Mouse (Mus musculus) limb, embryonic 14.5 days (tissue): ENCODE results near the gene Thrap3. TPM values are rescaled to one million over a fixed set of nuclear protein-coding genes. Genes with fewer than 3 reads are reported as not detected.

Experiments used
- ATAC-seq: fragments of 200-750 bp; cut with Nextera tagmentation; 2 replicates; pipeline ENCODE4 v1.8.0; 2017; ENCODE audit warnings: low read depth, moderate number of reproducible peaks, moderate TSS enrichment; ENCODE audit not compliant: low FRiP score
- DNase-seq: peaks from one replicate; pipeline ENCODE4 v3.0.0-alpha.2; 2015; ENCODE audit warnings: low spot score
- H3K27ac ChIP-seq: fragments of 300-500 bp; sonication (generic); replicated peaks from 2 replicates; pipeline ENCODE4 v1.5.1; 2014; ENCODE audit warnings: low read depth, mild to moderate bottlenecking, low read length, moderate library complexity, mixed read lengths
- H3K27me3 ChIP-seq: fragments of 300-500 bp; sonication (generic); 2 replicates; pipeline ENCODE4 v1.6.1; 2014; ENCODE audit warnings: low read length, mixed read lengths; ENCODE audit not compliant: control insufficient read depth, insufficient read depth
- H3K36me3 ChIP-seq: fragments of 300-500 bp; sonication (generic); 2 replicates; pipeline ENCODE4 v1.6.1; 2014; ENCODE audit warnings: mild to moderate bottlenecking, low read length, moderate library complexity, mixed read lengths; ENCODE audit not compliant: control insufficient read depth, insufficient read depth
- H3K4me1 ChIP-seq: fragments of 300-500 bp; sonication (generic); 2 replicates; pipeline ENCODE4 v1.6.1; 2014; ENCODE audit warnings: antibody characterized with exemption, low read length, mixed read lengths; ENCODE audit not compliant: control insufficient read depth, insufficient read depth
- H3K4me2 ChIP-seq: fragments of 300-500 bp; sonication (generic); replicated peaks from 2 replicates; pipeline ENCODE4 v1.6.1; 2014; ENCODE audit warnings: low read depth, mild to moderate bottlenecking, low read length, moderate library complexity; ENCODE audit not compliant: severe bottlenecking
- H3K4me3 ChIP-seq: fragments of 300-500 bp; sonication (generic); replicated peaks from 2 replicates; pipeline ENCODE4 v1.5.1; 2014; ENCODE audit warnings: low read length
- H3K9ac ChIP-seq: fragments of 300-500 bp; sonication (generic); 2 replicates; pipeline ENCODE4 v1.6.1; 2014; ENCODE audit warnings: mild to moderate bottlenecking, low read depth, low read length, moderate library complexity; ENCODE audit not compliant: severe bottlenecking
- H3K9me3 ChIP-seq: fragments of 300-500 bp; sonication (generic); 2 replicates; pipeline ENCODE4 v1.6.1; 2016; ENCODE audit warnings: low read length; ENCODE audit not compliant: control insufficient read depth
- POLR2A ChIP-seq: fragments of 200-500 bp; IDR thresholded peaks from 2 replicates; pipeline ENCODE4 v1.8.0; 2012; ENCODE audit warnings: inconsistent platforms, mild to moderate bottlenecking, moderate library complexity, borderline replicate concordance; ENCODE audit not compliant: insufficient read depth, insufficient read length; ENCODE audit errors: extremely low read depth
- WGBS: fragments of 180-500 bp; shearing (Covaris S2); extraction: QIAGEN DNeasy Blood & Tissue Kit; methylation state at CpG from one replicate; pipeline ENCODE4 v1.1.7; 2014; 5-methylcytosine and 5-hydroxymethylcytosine counted together
- polyA plus RNA-seq, 2 experiments: library from polyadenylated mRNA; depleted of rRNA in 1 of 2; stranded (reverse) in 1 of 2; unstranded in 1 of 2; fragments of >200 nt; fragmentation: Nextera tagmentation in 1 of 2; extraction: Ambion mirVana in 1 of 2; gene quantifications; 2 replicates each; pipeline versions ENCODE4 v1.2.1 to v1.2.3; 2012 to 2014

The Thrap3 gene
- polyA plus RNA-seq, 2 experiments = 191 to 204 TPM

DNA sequence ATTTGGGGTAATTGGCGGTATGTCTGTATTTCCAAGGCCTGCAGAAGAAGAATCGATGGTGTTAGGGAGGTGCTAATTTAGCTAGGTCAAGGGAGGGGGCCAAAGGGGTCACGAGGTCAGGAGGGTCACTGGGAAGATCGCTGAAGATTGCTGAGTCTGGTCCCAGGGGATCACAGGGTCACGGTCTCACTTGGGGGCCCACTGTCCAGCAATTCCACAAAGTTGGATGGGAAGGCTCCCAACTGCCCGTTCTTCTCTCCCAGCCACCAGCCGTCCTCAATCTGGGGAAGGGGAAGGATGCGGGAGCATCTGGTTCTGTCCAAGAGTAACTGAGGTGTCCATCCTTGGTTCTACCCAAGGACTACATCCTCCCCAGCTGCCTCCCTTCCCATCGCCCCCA is 40.6 kb downstream of the Thrap3 start:
- DNase-seq = no peak
- Histone ChIP-seq H3K4me1 (peaks cover 7% of the 10 kb centered on the region; the same call in 1 of the 2 replicates), H3K9ac (peak overlapping the region; percentile 86), H3K9me3 (no peaks in the 10 kb centered on the region), H3K27ac (peak overlapping the region; percentile 82; the same call in 1 of the 2 replicates), H3K36me3 (peaks cover 17% of the 10 kb centered on the region), H3K4me3 (peak overlapping the region; percentile 63), H3K4me2 (peak overlapping the region; percentile 99), H3K27me3 (no peaks in the 10 kb centered on the region)
- WGBS = 63% methylated on average over 7 of the region's 9 CpGs
- ATAC-seq = no peak
- no peak for TF ChIP-seq POLR2A

DNA sequence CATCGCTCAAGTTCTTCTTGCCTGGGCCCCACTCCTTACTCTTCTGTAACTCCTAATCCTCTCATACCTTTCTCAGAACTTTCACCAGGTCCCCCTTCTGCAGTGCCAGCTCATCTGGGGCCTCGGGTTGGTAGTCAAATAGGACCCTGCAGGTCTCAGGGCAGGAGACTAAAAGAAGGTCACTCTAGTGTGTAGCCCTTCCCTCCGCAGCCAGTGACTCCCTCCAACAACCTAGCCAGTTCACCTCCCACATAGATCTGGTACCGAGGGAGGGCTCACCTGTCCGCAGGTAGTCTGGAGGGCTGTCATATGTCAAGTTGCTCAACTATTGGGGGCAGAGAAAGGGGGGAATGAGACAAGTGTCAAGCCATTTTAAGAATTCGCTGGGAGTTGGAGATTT is 41.1 kb downstream of the Thrap3 start:
- peaks cover 12% of the 10 kb centered on the region for H3K36me3 ChIP-seq
- TF ChIP-seq POLR2A = no peak
- 88% methylated on average over 6 of the region's 6 CpGs for WGBS
- ATAC-seq = no peak
- no peaks in the 10 kb centered on the region for H3K27me3 ChIP-seq
- H3K4me2 ChIP-seq = no peak overlapping the region
- H3K27ac ChIP-seq = no peak overlapping the region
- peaks cover 7% of the 10 kb centered on the region; the same call in 1 of the 2 replicates for H3K4me1 ChIP-seq
- no peaks in the 10 kb centered on the region for H3K9me3 ChIP-seq
- no peak overlapping the region for H3K9ac ChIP-seq
- DNase-seq = no peak
- H3K4me3 ChIP-seq = no peak overlapping the region

DNA sequence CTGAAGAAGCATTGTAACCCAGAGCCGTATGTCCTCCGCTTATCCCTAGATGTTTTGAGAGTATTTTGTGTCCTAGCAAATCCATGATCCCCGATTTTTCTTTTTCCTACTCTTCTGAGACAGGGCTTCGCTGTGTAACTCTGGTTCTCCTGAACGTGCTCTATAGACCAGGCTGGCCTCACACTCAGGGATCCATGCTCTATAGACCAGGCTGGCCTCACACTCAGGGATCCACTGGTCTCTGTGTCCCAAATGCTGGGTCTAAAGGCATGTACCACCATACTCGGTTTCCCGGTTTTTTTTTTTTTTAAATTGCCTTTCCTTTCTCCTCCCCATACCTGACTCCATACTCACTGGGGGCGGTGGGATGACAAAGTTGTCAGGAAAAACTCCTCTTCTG is 41.6 kb downstream of the Thrap3 start:
- Histone ChIP-seq H3K36me3 (peaks cover 7% of the 10 kb centered on the region), H3K27ac (no peak overlapping the region), H3K4me3 (no peak overlapping the region), H3K4me2 (no peak overlapping the region), H3K4me1 (peaks cover 7% of the 10 kb centered on the region; the same call in 1 of the 2 replicates), H3K9ac (no peak overlapping the region), H3K9me3 (no peaks in the 10 kb centered on the region), H3K27me3 (no peaks in the 10 kb centered on the region)
- ATAC-seq (no peak), DNase-seq (no peak)
- TF ChIP-seq POLR2A = no peak
- 84% methylated on average over 8 of the region's 8 CpGs for WGBS

DNA sequence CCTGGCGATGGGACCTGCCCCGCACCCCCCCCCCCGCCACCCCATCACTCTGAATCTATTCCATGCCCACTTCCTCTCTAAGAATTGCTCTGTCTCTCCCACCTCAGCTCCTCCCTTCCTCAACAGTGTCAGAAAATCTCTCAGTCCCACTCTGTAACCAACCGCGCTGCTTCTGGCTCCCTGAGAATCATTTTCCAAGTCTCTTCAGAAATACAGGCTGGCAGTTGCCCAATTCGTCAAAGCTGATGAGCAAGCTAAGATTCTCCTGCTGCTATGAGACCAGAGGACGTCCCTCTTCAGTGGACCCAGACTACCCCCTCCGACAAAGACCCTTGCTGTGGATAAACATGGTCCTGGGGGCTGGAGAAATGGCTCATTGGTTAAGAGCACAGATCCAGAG is 43.1 kb downstream of the Thrap3 start:
- no peaks in the 10 kb centered on the region for H3K9me3 ChIP-seq
- peaks cover 11% of the 10 kb centered on the region for H3K4me1 ChIP-seq
- no peaks in the 10 kb centered on the region for H3K36me3 ChIP-seq
- H3K27ac ChIP-seq = no peak overlapping the region
- H3K9ac ChIP-seq = no peak overlapping the region
- no peak for ATAC-seq
- no peak overlapping the region for H3K4me3 ChIP-seq
- DNase-seq = no peak
- no peaks in the 10 kb centered on the region for H3K27me3 ChIP-seq
- no peak overlapping the region for H3K4me2 ChIP-seq
- 67% methylated on average over 8 of the region's 8 CpGs for WGBS
- no peak for TF ChIP-seq POLR2A

DNA sequence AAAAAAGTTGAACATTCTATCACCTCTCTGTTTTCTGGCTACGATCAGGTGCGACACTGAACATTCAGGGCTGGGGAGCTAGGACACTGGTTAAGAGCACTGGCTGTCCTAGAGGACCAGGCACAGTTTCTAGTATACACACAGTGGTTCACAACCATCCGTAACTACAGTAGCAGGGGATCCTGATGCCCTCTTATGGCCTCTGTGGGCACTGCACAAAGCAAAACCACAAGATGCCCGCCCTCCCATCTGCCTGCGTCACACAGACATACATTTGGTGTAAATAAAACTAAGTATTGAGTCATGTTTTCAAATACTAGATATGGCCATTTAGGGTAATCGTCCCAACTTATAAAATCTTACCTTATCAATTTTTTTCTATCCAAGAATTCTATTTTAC is 45.0 kb downstream of the Thrap3 start:
- no peak overlapping the region for H3K27ac ChIP-seq
- 93% methylated on average over 6 of the region's 6 CpGs for WGBS
- H3K4me3 ChIP-seq = no peak overlapping the region
- peaks cover 12% of the 10 kb centered on the region for H3K36me3 ChIP-seq
- H3K4me1 ChIP-seq = peaks cover 4% of the 10 kb centered on the region; the same call in 1 of the 2 replicates
- no peak for TF ChIP-seq POLR2A
- no peak for DNase-seq
- H3K9me3 ChIP-seq = no peaks in the 10 kb centered on the region
- H3K4me2 ChIP-seq = no peak overlapping the region
- no peak overlapping the region for H3K9ac ChIP-seq
- no peaks in the 10 kb centered on the region for H3K27me3 ChIP-seq
- no peak for ATAC-seq

DNA sequence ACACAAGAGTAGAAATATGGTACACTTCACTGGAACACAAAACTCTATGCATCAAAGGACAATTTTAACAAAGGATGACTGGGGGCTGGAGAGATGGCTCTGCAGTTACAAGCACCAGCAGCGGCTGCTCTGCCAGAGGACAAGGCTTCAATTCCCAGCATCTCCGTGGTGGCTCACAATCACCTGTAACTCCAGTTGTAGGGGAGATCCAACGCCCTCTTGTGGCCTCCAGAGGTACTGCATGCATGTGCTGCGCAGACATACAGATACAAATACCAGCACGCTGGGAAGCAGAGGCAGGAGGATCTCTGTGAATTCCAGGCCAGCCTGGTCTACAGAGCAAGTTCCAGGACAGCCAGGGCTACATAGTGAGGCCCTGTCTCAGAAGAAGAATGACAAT is 45.9 kb downstream of the Thrap3 start:
- Histone ChIP-seq H3K9ac (no peak overlapping the region), H3K4me2 (no peak overlapping the region), H3K27ac (no peak overlapping the region), H3K4me1 (peaks cover 4% of the 10 kb centered on the region), H3K36me3 (peaks cover 21% of the 10 kb centered on the region), H3K27me3 (no peaks in the 10 kb centered on the region), H3K4me3 (no peak overlapping the region), H3K9me3 (no peaks in the 10 kb centered on the region)
- 65% methylated on average over 5 of the region's 5 CpGs for WGBS
- no peak for ATAC-seq
- TF ChIP-seq POLR2A = no peak
- no peak for DNase-seq
